Mouse (Mus musculus): ENCODE measurements at regions not wholly inside any gene's neighbourhood (a gene's known extent, or its start where the extent isn't known, plus 50 kb on each side); places are given as distances from the start of the nearest gene placed in this dataset.

- Histone ChIP-seq H3K9me3 (replicated peaks; ENCODE audit: control insufficient read depth, low read length, poor library complexity, severe bottlenecking) (no peaks in the 10 kb centered on the region), H3K27ac (ENCODE audit: low read length) (no peak overlapping the region), H3K4me2 (ENCODE audit: low read length) (no peak overlapping the region), H3K27me3 (ENCODE audit: control insufficient read depth, insufficient read depth, low read depth, low read length) (no peaks in the 10 kb centered on the region), H3K36me3 (ENCODE audit: control insufficient read depth, insufficient read depth, low read length) (no peaks in the 10 kb centered on the region), H3K4me3 (ENCODE audit: low read depth, low read length) (no peak overlapping the region), H3K9ac (ENCODE audit: low read depth, low read length) (no peak overlapping the region), H3K4me1 (ENCODE audit: control insufficient read depth, insufficient read depth, low read length) (no peaks in the 10 kb centered on the region)
- WGBS: 76% methylated on average over 5 of the region's 5 CpGs
- ATAC-seq: no peak
These were observed 86.2 kb upstream of the Slc25a26 start for GRCm38 (mm10) chr6:94413987-94414360.

GRCm38 (mm10) chr6:94413297-94413986, 86.7 kb upstream of the Slc25a26 start:
- 72% methylated on average over 10 of the region's 10 CpGs for WGBS

GRCm38 (mm10) chr6:94412341-94412740, 87.8 kb upstream of the Slc25a26 start:
- no peak overlapping the region for H3K9ac ChIP-seq (ENCODE audit: low read depth, low read length)
- ATAC-seq: no peak
- no peak overlapping the region for H3K4me2 ChIP-seq (ENCODE audit: low read length)
- H3K36me3 ChIP-seq (ENCODE audit: control insufficient read depth, insufficient read depth, low read length): no peaks in the 10 kb centered on the region
- no peaks in the 10 kb centered on the region for H3K9me3 ChIP-seq (replicated peaks; ENCODE audit: control insufficient read depth, low read length, poor library complexity, severe bottlenecking)
- H3K4me3 ChIP-seq (ENCODE audit: low read depth, low read length): no peak overlapping the region
- H3K27ac ChIP-seq (ENCODE audit: low read length): no peak overlapping the region
- no peaks in the 10 kb centered on the region for H3K4me1 ChIP-seq (ENCODE audit: control insufficient read depth, insufficient read depth, low read length)
- WGBS: 89% methylated on average over 7 of the region's 7 CpGs
- H3K27me3 ChIP-seq (ENCODE audit: control insufficient read depth, insufficient read depth, low read depth, low read length): no peaks in the 10 kb centered on the region

More at GRCm38 (mm10) chr6:94413297-94413986, 86.7 kb upstream of the Slc25a26 start:
- no peaks in the 10 kb centered on the region for H3K36me3 ChIP-seq (ENCODE audit: control insufficient read depth, insufficient read depth, low read length)
- H3K27me3 ChIP-seq (ENCODE audit: control insufficient read depth, insufficient read depth, low read depth, low read length): no peaks in the 10 kb centered on the region
- no peak overlapping the region for H3K9ac ChIP-seq (ENCODE audit: low read depth, low read length)
- no peak for ATAC-seq
- H3K9me3 ChIP-seq (replicated peaks; ENCODE audit: control insufficient read depth, low read length, poor library complexity, severe bottlenecking): no peaks in the 10 kb centered on the region
- no peak overlapping the region for H3K27ac ChIP-seq (ENCODE audit: low read length)
- no peak overlapping the region for H3K4me3 ChIP-seq (ENCODE audit: low read depth, low read length)
- H3K4me2 ChIP-seq (ENCODE audit: low read length): no peak overlapping the region
- no peaks in the 10 kb centered on the region for H3K4me1 ChIP-seq (ENCODE audit: control insufficient read depth, insufficient read depth, low read length)

GRCm38 (mm10) chr6:94410480-94410879, 89.7 kb upstream of the Slc25a26 start:
- Histone ChIP-seq H3K27me3 (ENCODE audit: control insufficient read depth, insufficient read depth, low read depth, low read length) (no peaks in the 10 kb centered on the region), H3K9ac (ENCODE audit: low read depth, low read length) (no peak overlapping the region), H3K4me2 (ENCODE audit: low read length) (no peak overlapping the region), H3K36me3 (ENCODE audit: control insufficient read depth, insufficient read depth, low read length) (no peaks in the 10 kb centered on the region), H3K27ac (ENCODE audit: low read length) (no peak overlapping the region), H3K9me3 (replicated peaks; ENCODE audit: control insufficient read depth, low read length, poor library complexity, severe bottlenecking) (no peaks in the 10 kb centered on the region), H3K4me1 (ENCODE audit: control insufficient read depth, insufficient read depth, low read length) (no peaks in the 10 kb centered on the region), H3K4me3 (ENCODE audit: low read depth, low read length) (no peak overlapping the region)
- 85% methylated on average over 2 of the region's 2 CpGs for WGBS
- no peak for ATAC-seq

GRCm38 (mm10) chr6:94408996-94409395, 91.1 kb upstream of the Slc25a26 start:
- no peaks in the 10 kb centered on the region for H3K4me1 ChIP-seq (ENCODE audit: control insufficient read depth, insufficient read depth, low read length)
- H3K9ac ChIP-seq (ENCODE audit: low read depth, low read length): no peak overlapping the region
- 87% methylated on average over 2 of the region's 2 CpGs for WGBS
- no peaks in the 10 kb centered on the region for H3K27me3 ChIP-seq (ENCODE audit: control insufficient read depth, insufficient read depth, low read depth, low read length)
- H3K9me3 ChIP-seq (replicated peaks; ENCODE audit: control insufficient read depth, low read length, poor library complexity, severe bottlenecking): no peaks in the 10 kb centered on the region
- no peak overlapping the region for H3K27ac ChIP-seq (ENCODE audit: low read length)
- ATAC-seq: no peak
- H3K4me3 ChIP-seq (ENCODE audit: low read depth, low read length): no peak overlapping the region
- H3K4me2 ChIP-seq (ENCODE audit: low read length): no peak overlapping the region
- no peaks in the 10 kb centered on the region for H3K36me3 ChIP-seq (ENCODE audit: control insufficient read depth, insufficient read depth, low read length)

- no peaks in the 10 kb centered on the region for H3K4me1 ChIP-seq (ENCODE audit: control insufficient read depth, insufficient read depth, low read length)
- 47% methylated on average over 4 of the region's 4 CpGs for WGBS
These were observed 92.4 kb upstream of the Slc25a26 start for GRCm38 (mm10) chr6:94407751-94408150.

GRCm38 (mm10) chr6:94405371-94406076, 94.6 kb upstream of the Slc25a26 start:
- no peak overlapping the region for H3K27ac ChIP-seq (ENCODE audit: low read length)
- H3K27me3 ChIP-seq (ENCODE audit: control insufficient read depth, insufficient read depth, low read depth, low read length): no peaks in the 10 kb centered on the region
- H3K9me3 ChIP-seq (replicated peaks; ENCODE audit: control insufficient read depth, low read length, poor library complexity, severe bottlenecking): no peaks in the 10 kb centered on the region
- peaks cover 5% of the 10 kb centered on the region for H3K4me1 ChIP-seq (ENCODE audit: control insufficient read depth, insufficient read depth, low read length)
- no peak overlapping the region for H3K9ac ChIP-seq (ENCODE audit: low read depth, low read length)
- no peak overlapping the region for H3K4me2 ChIP-seq (ENCODE audit: low read length)
- ATAC-seq: no peak
- WGBS: 91% methylated on average over 8 of the region's 8 CpGs
- H3K4me3 ChIP-seq (ENCODE audit: low read depth, low read length): no peak overlapping the region
- H3K36me3 ChIP-seq (ENCODE audit: control insufficient read depth, insufficient read depth, low read length): no peaks in the 10 kb centered on the region

More at GRCm38 (mm10) chr6:94407751-94408150, 92.4 kb upstream of the Slc25a26 start:
- Histone ChIP-seq H3K9ac (ENCODE audit: low read depth, low read length) (no peak overlapping the region), H3K27ac (ENCODE audit: low read length) (no peak overlapping the region), H3K36me3 (ENCODE audit: control insufficient read depth, insufficient read depth, low read length) (no peaks in the 10 kb centered on the region), H3K9me3 (replicated peaks; ENCODE audit: control insufficient read depth, low read length, poor library complexity, severe bottlenecking) (no peaks in the 10 kb centered on the region), H3K4me3 (ENCODE audit: low read depth, low read length) (no peak overlapping the region), H3K4me2 (ENCODE audit: low read length) (no peak overlapping the region), H3K27me3 (ENCODE audit: control insufficient read depth, insufficient read depth, low read depth, low read length) (no peaks in the 10 kb centered on the region)
- ATAC-seq: no peak

GRCm38 (mm10) chr6:94401617-94402481, 98.3 kb upstream of the Slc25a26 start:
- no peak overlapping the region for H3K27ac ChIP-seq (ENCODE audit: low read length)
- no peak overlapping the region for H3K4me3 ChIP-seq (ENCODE audit: low read depth, low read length)
- ATAC-seq: peak; percentile 42; the same call in 1 of the 2 replicates
- 37% methylated on average over 9 of the region's 9 CpGs for WGBS
- H3K27me3 ChIP-seq (ENCODE audit: control insufficient read depth, insufficient read depth, low read depth, low read length): no peaks in the 10 kb centered on the region
- H3K4me1 ChIP-seq (ENCODE audit: control insufficient read depth, insufficient read depth, low read length): peaks cover 8% of the 10 kb centered on the region
- no peaks in the 10 kb centered on the region for H3K9me3 ChIP-seq (replicated peaks; ENCODE audit: control insufficient read depth, low read length, poor library complexity, severe bottlenecking)
- no peak overlapping the region for H3K9ac ChIP-seq (ENCODE audit: low read depth, low read length)
- H3K36me3 ChIP-seq (ENCODE audit: control insufficient read depth, insufficient read depth, low read length): no peaks in the 10 kb centered on the region
- no peak overlapping the region for H3K4me2 ChIP-seq (ENCODE audit: low read length)
